8 mouse cellular contexts compared by ENCODE assay signal in the genomic region with DNA sequence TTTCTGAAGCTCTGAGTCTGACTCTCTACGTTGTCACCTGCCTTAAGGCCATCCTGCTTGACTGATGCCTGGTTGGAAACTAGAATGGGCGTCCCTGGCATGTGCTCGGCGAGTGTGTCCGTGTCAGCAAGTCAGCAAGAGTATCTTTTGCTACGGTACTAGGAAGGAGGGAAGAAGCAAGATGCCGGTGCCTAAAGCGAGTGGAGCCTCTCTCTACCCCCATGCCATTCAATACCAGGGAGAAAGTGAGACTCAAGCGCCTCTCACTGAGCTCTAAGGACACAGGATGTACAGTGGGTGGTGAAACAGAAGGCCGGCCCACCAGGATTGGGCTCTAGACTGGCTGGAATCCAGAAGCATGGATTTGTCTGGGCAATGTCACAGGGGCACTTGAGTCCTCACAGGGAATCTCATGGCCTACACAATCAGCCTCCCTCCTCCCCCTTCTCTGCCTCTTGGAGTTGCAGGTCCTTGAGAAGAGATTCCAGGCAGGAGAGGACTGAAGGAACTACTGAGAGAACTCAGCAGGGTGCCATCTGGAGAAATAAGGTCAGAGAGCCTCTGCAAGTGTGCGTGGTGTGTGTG. TPM values are rescaled to one million over a fixed set of nuclear protein-coding genes. Genes with fewer than 3 reads are reported as not detected.
A peak's percentile ranks its signal among the peaks of the same experiment; 100 is the strongest.
DNase-seq lines count a peak whose midpoint lies in the region; ATAC-seq lines count a peak whose summit lies in the region.
"Had no signal": no experiment of that assay in that cellular context is flagged by ENCODE, and none has a peak within 500 bp of the region (broad histone marks: within the 10 kb centered on the region; RNA-seq: fewer than 3 reads in every experiment).

No protein-coding gene starts in this region.

- H3K4me1 ChIP-seq in lung, embryonic 16.5 days (replicated peaks; ENCODE audit: control insufficient read depth, insufficient read depth, low read length): peaks cover 16% of the 10 kb centered on the region
- peaks cover 27% of the 10 kb centered on the region for H3K4me1 ChIP-seq in forebrain, embryonic 12.5 days
- H3K4me1 ChIP-seq in limb, embryonic 11.5 days (ENCODE audit: control insufficient read depth, insufficient read depth, low read length): peaks cover 12% of the 10 kb centered on the region

- H3K9ac ChIP-seq in lung, embryonic 16.5 days (ENCODE audit: low read length): no peak overlapping the region
- no peak overlapping the region for H3K9ac ChIP-seq in forebrain, embryonic 12.5 days
- no peak overlapping the region for H3K9ac ChIP-seq in limb, embryonic 11.5 days (ENCODE audit: low read length)

- H3K27me3 ChIP-seq in lung, embryonic 16.5 days (ENCODE audit: control insufficient read depth, insufficient read depth, low read depth, low read length): peaks cover 64% of the 10 kb centered on the region
- H3K27me3 ChIP-seq in forebrain, embryonic 12.5 days: peaks cover 72% of the 10 kb centered on the region
- peaks cover 54% of the 10 kb centered on the region for H3K27me3 ChIP-seq in limb, embryonic 11.5 days (ENCODE audit: control insufficient read depth, insufficient read depth, low read length)

- peak overlapping the region; percentile 56 for H3K4me3 ChIP-seq in lung, embryonic 16.5 days (ENCODE audit: low read length)
- peak overlapping the region; percentile 34 for H3K4me3 ChIP-seq in forebrain, embryonic 12.5 days (replicated peaks)
- H3K4me3 ChIP-seq in limb, embryonic 11.5 days (ENCODE audit: low read depth, low read length): peak overlapping the region; percentile 39; the same call in 1 of the 2 replicates

- no peak overlapping the region for H3K27ac ChIP-seq in lung, embryonic 16.5 days (ENCODE audit: low read length)
- no peak overlapping the region for H3K27ac ChIP-seq in forebrain, embryonic 12.5 days
- H3K27ac ChIP-seq in limb, embryonic 11.5 days (replicated peaks; ENCODE audit: low read depth, low read length): no peak overlapping the region

- peak; percentile 23; the same call in 1 of the 2 replicates for ATAC-seq in lung, embryonic 16.5 days (ENCODE audit: low read depth)
- no peak for ATAC-seq in forebrain, embryonic 12.5 days (ENCODE audit: low FRiP score)
- ATAC-seq in limb, embryonic 11.5 days (ENCODE audit: insufficient number of reproducible peaks, low FRiP score, low TSS enrichment, low read depth): no peak

- no peaks in the 10 kb centered on the region for H3K36me3 ChIP-seq in lung, embryonic 16.5 days (ENCODE audit: control insufficient read depth, insufficient read depth, low read length)
- H3K36me3 ChIP-seq in forebrain, embryonic 12.5 days (replicated peaks): no peaks in the 10 kb centered on the region
- no peaks in the 10 kb centered on the region for H3K36me3 ChIP-seq in limb, embryonic 11.5 days (ENCODE audit: control insufficient read depth, insufficient read depth, low read length)

- DNase-seq in lung, postnatal 25 days (ENCODE audit: low spot score): no peak
- peak; percentile 36 for DNase-seq in limb, embryonic 11.5 days (ENCODE audit: low spot score)
- DNase-seq in retina, postnatal 1 day: peak; percentile 40
- DNase-seq in frontal cortex, postnatal 25 days (ENCODE audit: low spot score in 2 of 2): no peak
- no peak for DNase-seq in kidney, postnatal 36 days
- DNase-seq: cerebellum, postnatal 36 days had no signal

- peak overlapping the region; percentile 96 for H3K4me2 ChIP-seq in lung, embryonic 16.5 days (ENCODE audit: low read depth, low read length)
- H3K4me2 ChIP-seq in forebrain, embryonic 12.5 days: peak overlapping the region; percentile 63
- H3K4me2 ChIP-seq in limb, embryonic 11.5 days (ENCODE audit: low read depth, severe bottlenecking): peak overlapping the region; percentile 87

- WGBS in lung, embryonic 16.5 days: 3% methylated on average over 11 of the region's 11 CpGs
- WGBS in forebrain, embryonic 12.5 days: 3% methylated on average over 11 of the region's 11 CpGs
- WGBS in limb, embryonic 11.5 days: 1% methylated on average over 11 of the region's 11 CpGs

- H3K9me3 ChIP-seq in lung, embryonic 16.5 days (ENCODE audit: control insufficient read depth, low read length): 0 out of 2 replicates have a peak, but pooled peaks cover 2% of the 10 kb centered on the region
- H3K9me3 ChIP-seq in forebrain, embryonic 12.5 days: 0 out of 2 replicates have a peak, but pooled peaks cover 3% of the 10 kb centered on the region
- H3K9me3 ChIP-seq in limb, embryonic 11.5 days (ENCODE audit: control insufficient read depth, low read length): no peaks in the 10 kb centered on the region

RNA-seq across cellular contexts. Expression of a gene that starts 7.0 kb away (rescaled TPM):
- not detected in 2 replicates for polyA plus RNA-seq in lung, embryonic 16.5 days (2015; fragmentation: Nextera tagmentation; extraction: Ambion mirVana)
- 12.9 and 16.1 TPM in 2 replicates for polyA plus RNA-seq in forebrain, embryonic 12.5 days (2016; fragmentation: Nextera tagmentation; extraction: Ambion mirVana)
- 0.87 and 0.92 TPM in 2 replicates for polyA plus RNA-seq in limb, embryonic 11.5 days (2014; fragmentation: Nextera tagmentation; extraction: Ambion mirVana)

RNA-seq across cellular contexts. Expression of a gene that starts 46.0 kb away (rescaled TPM):
- 66.5 and 71.8 TPM in 2 replicates for polyA plus RNA-seq in lung, embryonic 16.5 days (2015; fragmentation: Nextera tagmentation; extraction: Ambion mirVana)
- 104 and 106 TPM in 2 replicates for polyA plus RNA-seq in forebrain, embryonic 12.5 days (2016; fragmentation: Nextera tagmentation; extraction: Ambion mirVana)
- polyA plus RNA-seq in limb, embryonic 11.5 days (2014; fragmentation: Nextera tagmentation; extraction: Ambion mirVana): 117 and 119 TPM in 2 replicates

RNA-seq across cellular contexts. Expression of a gene that starts 47.7 kb away (rescaled TPM):
- 21.0 and 21.8 TPM in 2 replicates for polyA plus RNA-seq in lung, embryonic 16.5 days (2015; fragmentation: Nextera tagmentation; extraction: Ambion mirVana)
- 10.9 and 12.7 TPM in 2 replicates for polyA plus RNA-seq in forebrain, embryonic 12.5 days (2016; fragmentation: Nextera tagmentation; extraction: Ambion mirVana)
- 17.0 and 17.8 TPM in 2 replicates for polyA plus RNA-seq in limb, embryonic 11.5 days (2014; fragmentation: Nextera tagmentation; extraction: Ambion mirVana)

RNA-seq across cellular contexts. Expression of a gene that starts 47.8 kb away (rescaled TPM):
- 24.6 and 25.0 TPM in 2 replicates for polyA plus RNA-seq in lung, embryonic 16.5 days (2015; fragmentation: Nextera tagmentation; extraction: Ambion mirVana)
- 24.0 and 26.1 TPM in 2 replicates for polyA plus RNA-seq in forebrain, embryonic 12.5 days (2016; fragmentation: Nextera tagmentation; extraction: Ambion mirVana)
- polyA plus RNA-seq in limb, embryonic 11.5 days (2014; fragmentation: Nextera tagmentation; extraction: Ambion mirVana): 23.9 and 25.7 TPM in 2 replicates

Comparison
In these comparisons a context has a peak if more than half of its experiments do, and no peak if none do; other contexts are left out.
1. DNase-seq: peak in limb, embryonic 11.5 days (single experiment) and retina, postnatal 1 day (single experiment); none in lung, postnatal 25 days (single experiment), frontal cortex, postnatal 25 days (0 of 2) and kidney, postnatal 36 days (0 of 2).
2. Peak in every context shown above with its lines, with median percentiles within 50 percentile points of each other: H3K4me2 ChIP-seq and H3K4me3 ChIP-seq.